Mouse (Mus musculus) left cerebral cortex, adult 18-20 months (tissue): ENCODE results near the gene Cldn13. TPM values are rescaled to one million over a fixed set of nuclear protein-coding genes. Genes with fewer than 3 reads are reported as not detected.
A peak's percentile ranks its signal among the peaks of the same experiment; 100 is the strongest.

Experiments used
- DNase-seq, 2 experiments: peaks; one replicate each; pipeline ENCODE4 v3.0.0; 2021 to 2022; ENCODE audit warnings: low spot score in 2 of 2, mixed read lengths in 1 of 2
- total RNA-seq, 2 experiments: library from RNA; stranded (reverse); gene quantifications; 2 replicates each; pipeline ENCODE4 v1.2.3; 2021

The Cldn13 gene
- total RNA-seq, 2 experiments from 2014 or later = not detected

GRCm38 (mm10) chr5:134895291-134895690 lies 20.0 kb downstream of the Cldn13 start:
- no peak for DNase-seq

GRCm38 (mm10) chr5:134892717-134893116 lies 22.6 kb downstream of the Cldn13 start:
- DNase-seq = no peak

GRCm38 (mm10) chr5:134891552-134891951 lies 23.8 kb downstream of the Cldn13 start:
- no peak for DNase-seq

- no peak for DNase-seq
Measured at GRCm38 (mm10) chr5:134890601-134891054, 24.7 kb downstream of the Cldn13 start.

- no peak for DNase-seq
Measured at GRCm38 (mm10) chr5:134888505-134888904, 26.8 kb downstream of the Cldn13 start.

GRCm38 (mm10) chr5:134887447-134888335 lies 27.6 kb downstream of the Cldn13 start:
- no peak for DNase-seq

- DNase-seq = no peak
Measured at GRCm38 (mm10) chr5:134883077-134883476, 32.2 kb downstream of the Cldn13 start.

GRCm38 (mm10) chr5:134876801-134877200 lies 38.5 kb downstream of the Cldn13 start:
- DNase-seq = no peak

GRCm38 (mm10) chr5:134875245-134875644 lies 40.1 kb downstream of the Cldn13 start:
- DNase-seq = no peak

- DNase-seq = peak in 1 of 2 experiments; percentile 5
Measured at GRCm38 (mm10) chr5:134873956-134874879, 41.1 kb downstream of the Cldn13 start.

- no peak for DNase-seq
Measured at GRCm38 (mm10) chr5:134873034-134873433, 42.3 kb downstream of the Cldn13 start.

GRCm38 (mm10) chr5:134872597-134872996 lies 42.7 kb downstream of the Cldn13 start:
- DNase-seq = no peak

GRCm38 (mm10) chr5:134868506-134868905 lies 46.8 kb downstream of the Cldn13 start:
- no peak for DNase-seq

- no peak for DNase-seq
Measured at GRCm38 (mm10) chr5:134867320-134868144, 47.8 kb downstream of the Cldn13 start.

GRCm38 (mm10) chr5:134865158-134865557 lies 50.2 kb downstream of the Cldn13 start:
- DNase-seq = peak in 1 of 2 experiments; percentile 6

Other genes starting within 250 kb of the Cldn13 start
- gene Limk1, start 226.9 kb downstream of the Cldn13 start, total RNA-seq = 10 to 100 TPM; 59.8 to 63.7 TPM
- 1 to 10 TPM; 7.3 to 7.5 TPM for gene Eln, start 168.2 kb downstream of the Cldn13 start, total RNA-seq
- gene Tmem270, start 8.8 kb downstream of the Cldn13 start, total RNA-seq = not detected
- 1 to 10 TPM; 7.4 to 9.7 TPM for gene Mettl27, start 16.8 kb upstream of the Cldn13 start, total RNA-seq
- gene Cldn4, start 31.4 kb upstream of the Cldn13 start, total RNA-seq = not detected
- under 1 TPM in 1 of 2 experiments, not detected in 1; 0.49 TPM for gene Cldn3, start 70.7 kb upstream of the Cldn13 start, total RNA-seq
- 10 to 100 TPM; 34.3 to 38.1 TPM for gene Abhd11, start 93.6 kb upstream of the Cldn13 start, total RNA-seq
- 100 to 1,000 TPM; 309 to 311 TPM for gene Stx1a, start 108.0 kb upstream of the Cldn13 start, total RNA-seq
- gene Dnajc30, start 148.7 kb upstream of the Cldn13 start, total RNA-seq = 10 to 100 TPM; 40.6 to 44.5 TPM
- gene Bud23, start 149.4 kb upstream of the Cldn13 start, total RNA-seq = 10 to 100 TPM; 43.9 to 54.1 TPM
- 10 to 100 TPM; 30.8 to 32.9 TPM for gene Vps37d, start 162.7 kb upstream of the Cldn13 start, total RNA-seq
- 1 to 10 TPM; 3.2 to 4.4 TPM for gene Mlxipl, start 174.4 kb upstream of the Cldn13 start, total RNA-seq
- 10 to 100 TPM; 24.9 to 26.9 TPM for gene Tbl2, start 234.1 kb upstream of the Cldn13 start, total RNA-seq